Mouse (Mus musculus) bone marrow macrophage, adult 2 months (primary cell): ENCODE measurements around the gene Wdr70.

Experiments
- CTCF ChIP-seq: IDR thresholded peaks from 2 replicates; pipeline ENCODE4 v1.5.1; 2012; ENCODE audit warnings: low read depth, mild to moderate bottlenecking, low read length, moderate library complexity
- POLR2A ChIP-seq: IDR thresholded peaks from 2 replicates; pipeline ENCODE4 v1.6.1; 2012; ENCODE audit warnings: mild to moderate bottlenecking, low read depth, low read length, borderline replicate concordance

DNA sequence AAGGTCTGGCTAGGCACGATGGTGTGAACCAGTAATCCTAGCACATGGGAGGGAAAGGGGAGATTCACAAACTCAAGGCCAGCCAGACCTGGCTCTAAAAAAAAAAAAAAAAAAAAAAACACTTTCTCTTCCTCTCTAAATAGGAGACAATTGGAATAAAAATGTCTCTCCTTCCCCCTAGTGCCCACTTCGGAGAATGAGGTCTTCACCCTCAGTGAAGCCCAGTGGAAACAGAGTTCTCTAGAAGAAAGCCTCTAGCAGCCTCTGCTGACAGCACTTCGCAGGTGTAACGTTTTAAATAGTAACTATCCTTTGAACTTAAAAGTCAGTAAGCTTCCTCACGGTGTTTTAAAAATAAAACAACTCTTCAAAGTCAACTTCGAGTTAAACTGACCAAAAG lies 33.8 kb downstream of the Wdr70 start:
- TF ChIP-seq POLR2A (no peak), CTCF (no peak)
